Mouse (Mus musculus) thymus, adult 2 months (tissue): ENCODE measurements at regions not wholly inside any gene's neighbourhood (a gene's known extent, or its start where the extent isn't known, plus 50 kb on each side); places are given as distances from the start of the nearest gene placed in this dataset.

Experiments
- CTCF ChIP-seq: fragments of 200-500 bp; IDR thresholded peaks from 2 replicates; pipeline ENCODE4 v1.5.1; 2012; ENCODE audit warnings: mild to moderate bottlenecking, control low read depth, low read length, moderate library complexity, borderline replicate concordance; ENCODE audit not compliant: control insufficient read depth, poor library complexity, insufficient read depth; ENCODE audit errors: extremely low read depth
- POLR2A ChIP-seq: fragments of 200-500 bp; IDR thresholded peaks from 2 replicates; pipeline ENCODE4 v1.6.1; 2012; ENCODE audit warnings: mild to moderate bottlenecking, low read length, control low read depth, moderate library complexity; ENCODE audit not compliant: control insufficient read depth, poor library complexity, insufficient read depth; ENCODE audit errors: extremely low read depth

- TF ChIP-seq CTCF = no peak
- no peak for TF ChIP-seq POLR2A
These were observed 129.1 kb downstream of the Tmem30b start for GRCm38 (mm10) chr12:73417101-73417500.
